Mouse (Mus musculus) midbrain, embryonic 12.5 days (tissue): ENCODE results near the gene Zc3h12d. TPM values are rescaled to one million over a fixed set of nuclear protein-coding genes. Genes with fewer than 3 reads are reported as not detected.

ENCODE experiments used
- ATAC-seq: fragments of 200-750 bp; cut with Nextera tagmentation; 2 replicates; pipeline ENCODE4 v1.8.0; 2017; ENCODE audit warnings: low read depth, moderate TSS enrichment, moderate library complexity; ENCODE audit not compliant: low FRiP score
- H3K27ac ChIP-seq: fragments of 300-500 bp; sonication (generic); replicated peaks from 2 replicates; pipeline ENCODE4 v1.5.1; 2016; ENCODE audit warnings: mild to moderate bottlenecking
- H3K27me3 ChIP-seq: fragments of 300-500 bp; sonication (generic); 2 replicates; pipeline ENCODE4 v1.6.1; 2016; ENCODE audit warnings: mild to moderate bottlenecking
- H3K36me3 ChIP-seq: fragments of 300-500 bp; sonication (generic); 2 replicates; pipeline ENCODE4 v1.6.1; 2016
- H3K4me1 ChIP-seq: fragments of 300-500 bp; sonication (generic); 2 replicates; pipeline ENCODE4 v1.6.1; 2016
- H3K4me2 ChIP-seq: fragments of 300-500 bp; sonication (generic); replicated peaks from 2 replicates; pipeline ENCODE4 v1.6.1; 2016; ENCODE audit warnings: mild to moderate bottlenecking, moderate library complexity
- H3K4me3 ChIP-seq: fragments of 300-500 bp; sonication (generic); 2 replicates; pipeline ENCODE4 v1.5.1; 2016; ENCODE audit warnings: mild to moderate bottlenecking
- H3K9ac ChIP-seq: fragments of 300-500 bp; sonication (generic); replicated peaks from 2 replicates; pipeline ENCODE4 v1.6.1; 2016; ENCODE audit warnings: mild to moderate bottlenecking, moderate library complexity
- H3K9me3 ChIP-seq: fragments of 300-500 bp; sonication (generic); 2 replicates; pipeline ENCODE4 v1.6.1; 2016; ENCODE audit warnings: mild to moderate bottlenecking
- WGBS: fragments of 180-500 bp; shearing (Covaris S2); methylation state at CpG from one replicate; pipeline ENCODE4 v1.1.7; 2016; 5-methylcytosine and 5-hydroxymethylcytosine counted together
- polyA plus RNA-seq: library from polyadenylated mRNA; unstranded; fragments of >200 nt; fragmentation: Nextera tagmentation; extraction: Ambion mirVana; gene quantifications from 2 replicates; pipeline ENCODE4 v1.2.1, GENCODE M21; 2016

Gene Zc3h12d
- polyA plus RNA-seq, 1 experiment from 2014 or later = 0.08 TPM

DNA sequence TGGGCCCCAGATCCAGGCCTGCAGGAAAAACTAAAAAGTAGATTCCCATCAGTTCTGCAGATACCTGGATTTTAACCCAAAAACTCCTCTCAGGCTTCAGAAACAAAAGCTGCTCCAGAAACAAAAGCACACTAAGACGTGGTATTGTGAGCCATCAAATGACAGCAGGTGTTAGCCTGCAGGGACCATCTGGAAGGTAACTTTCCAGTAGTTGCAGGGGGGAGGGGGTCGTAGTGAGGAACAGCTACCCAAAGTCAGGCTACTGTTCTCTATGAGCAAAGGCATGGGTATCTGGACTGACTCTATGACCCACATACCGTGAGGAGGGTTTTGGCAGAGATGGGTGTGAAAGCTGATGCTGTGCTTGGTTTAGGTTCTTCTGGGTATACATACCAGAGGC, 8.5 kb downstream of the Zc3h12d start:
- no peak for ATAC-seq
- H3K27ac ChIP-seq = no peak overlapping the region
- no peaks in the 10 kb centered on the region for H3K36me3 ChIP-seq
- no peak overlapping the region for H3K4me3 ChIP-seq
- WGBS = 62% methylated on average over 3 of the region's 3 CpGs
- no peaks in the 10 kb centered on the region for H3K27me3 ChIP-seq
- no peak overlapping the region for H3K9ac ChIP-seq
- no peak overlapping the region for H3K4me2 ChIP-seq
- no peaks in the 10 kb centered on the region for H3K9me3 ChIP-seq
- H3K4me1 ChIP-seq = no peaks in the 10 kb centered on the region

DNA sequence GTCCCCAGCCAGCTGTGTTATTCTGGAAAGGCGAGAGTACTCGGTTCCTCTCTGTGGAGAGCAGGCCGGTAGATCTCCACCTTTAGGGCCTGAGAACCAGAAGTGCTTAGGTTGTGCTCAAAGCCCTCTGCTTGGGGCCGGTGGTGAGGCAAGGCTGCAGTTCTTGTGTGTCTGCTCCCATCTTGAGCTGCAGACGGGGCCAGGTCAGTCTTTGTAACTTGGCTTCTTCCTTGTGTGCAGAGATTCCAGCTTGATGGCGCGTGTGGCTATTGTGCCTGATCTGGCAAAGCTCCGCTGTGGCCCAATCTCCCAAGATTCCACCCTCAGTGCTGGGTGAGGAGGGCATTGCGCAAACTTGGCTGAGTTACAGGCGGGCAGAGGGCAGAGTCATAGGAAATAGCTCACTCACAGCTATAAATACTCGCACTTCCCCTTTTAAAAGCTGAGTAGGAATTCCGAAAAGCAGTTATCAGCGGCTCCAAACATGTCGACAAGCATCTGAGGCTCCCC, 9.4 kb downstream of the Zc3h12d start:
- no peak overlapping the region for H3K4me2 ChIP-seq
- no peaks in the 10 kb centered on the region for H3K36me3 ChIP-seq
- WGBS = 79% methylated on average over 14 of the region's 14 CpGs
- no peaks in the 10 kb centered on the region for H3K4me1 ChIP-seq
- H3K4me3 ChIP-seq = no peak overlapping the region
- H3K27me3 ChIP-seq = no peaks in the 10 kb centered on the region
- no peaks in the 10 kb centered on the region for H3K9me3 ChIP-seq
- H3K9ac ChIP-seq = no peak overlapping the region
- H3K27ac ChIP-seq = no peak overlapping the region
- no peak for ATAC-seq

DNA sequence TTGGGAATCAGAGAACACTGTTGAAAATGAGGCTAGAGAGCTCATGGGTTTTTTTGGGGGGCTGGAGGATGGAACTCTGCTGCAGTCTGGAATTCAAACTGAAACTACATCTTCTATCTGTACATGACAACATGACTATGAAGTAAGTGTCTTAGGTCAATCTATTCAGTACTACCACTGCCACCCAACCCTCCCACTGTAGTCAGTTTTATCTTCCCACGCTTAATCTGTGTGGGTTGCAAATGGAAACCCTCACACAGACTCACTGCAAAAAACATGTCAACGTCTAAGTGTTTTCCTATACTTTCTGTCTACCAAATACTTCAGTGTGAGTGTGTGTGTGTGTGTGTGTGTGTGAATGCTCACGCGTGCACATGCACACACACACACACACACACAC, 10.9 kb downstream of the Zc3h12d start:
- H3K36me3 ChIP-seq = no peaks in the 10 kb centered on the region
- whole genome bisulfite sequencing = 89% methylated on average over 4 of the region's 4 CpGs
- no peaks in the 10 kb centered on the region for H3K9me3 ChIP-seq

DNA sequence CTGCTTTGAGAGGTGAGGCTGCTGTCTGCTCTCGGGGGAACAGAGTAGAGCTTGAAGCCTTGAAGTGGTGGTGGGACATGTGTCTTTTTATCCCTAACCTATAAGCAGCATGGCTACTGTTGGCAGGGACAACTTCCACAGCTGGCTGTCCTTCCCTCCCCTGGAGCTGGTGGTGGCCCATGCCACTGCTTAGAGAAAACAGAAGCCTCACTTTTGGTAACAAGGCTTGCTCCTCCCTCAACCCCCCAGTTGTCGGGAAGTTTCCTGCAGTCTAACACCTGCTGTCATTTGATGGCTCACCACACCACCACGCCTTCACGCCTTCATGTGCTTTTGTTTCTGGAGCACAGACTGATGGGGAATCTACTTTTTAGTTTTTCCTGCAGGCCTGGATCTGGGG, 11.9 kb downstream of the Zc3h12d start:
- H3K36me3 ChIP-seq = no peaks in the 10 kb centered on the region
- H3K4me2 ChIP-seq = no peak overlapping the region
- H3K27ac ChIP-seq = no peak overlapping the region
- no peak overlapping the region for H3K9ac ChIP-seq
- no peak overlapping the region for H3K4me3 ChIP-seq
- ATAC-seq = no peak
- H3K27me3 ChIP-seq = no peaks in the 10 kb centered on the region
- H3K9me3 ChIP-seq = no peaks in the 10 kb centered on the region
- 83% methylated on average over 4 of the region's 4 CpGs for WGBS
- H3K4me1 ChIP-seq = no peaks in the 10 kb centered on the region

More for the DNA sequence above, 10.9 kb downstream of the Zc3h12d start:
- H3K4me3 ChIP-seq = no peak overlapping the region
- H3K4me1 ChIP-seq = no peaks in the 10 kb centered on the region
- H3K27ac ChIP-seq = no peak overlapping the region
- no peak overlapping the region for H3K4me2 ChIP-seq
- H3K27me3 ChIP-seq = no peaks in the 10 kb centered on the region
- H3K9ac ChIP-seq = no peak overlapping the region
- ATAC-seq = no peak

DNA sequence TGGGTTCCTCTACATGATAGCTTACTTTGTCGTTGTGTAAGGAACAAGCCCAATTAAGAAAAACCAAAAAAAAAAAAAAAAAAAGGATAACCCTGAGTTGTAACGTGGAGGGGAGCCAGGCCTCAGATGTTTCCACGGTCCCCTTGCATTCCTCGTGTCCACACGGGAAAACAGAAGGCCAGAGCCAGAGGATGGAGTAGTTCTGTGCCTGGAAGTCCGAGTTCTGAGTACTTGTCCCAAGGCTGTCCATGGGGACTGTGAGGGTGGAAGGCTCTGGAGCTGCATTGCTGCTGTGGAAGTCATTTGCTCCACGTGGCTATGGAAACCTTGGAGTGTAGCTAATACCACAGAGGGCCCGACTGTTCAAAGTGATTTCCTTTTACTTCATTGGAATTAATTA, 12.9 kb downstream of the Zc3h12d start:
- H3K36me3 ChIP-seq = no peaks in the 10 kb centered on the region
- H3K4me1 ChIP-seq = no peaks in the 10 kb centered on the region
- H3K9me3 ChIP-seq = no peaks in the 10 kb centered on the region
- no peaks in the 10 kb centered on the region for H3K27me3 ChIP-seq
- no peak overlapping the region for H3K9ac ChIP-seq
- H3K4me2 ChIP-seq = no peak overlapping the region
- ATAC-seq = no peak
- H3K4me3 ChIP-seq = no peak overlapping the region
- no peak overlapping the region for H3K27ac ChIP-seq
- WGBS = 86% methylated on average over 8 of the region's 8 CpGs

DNA sequence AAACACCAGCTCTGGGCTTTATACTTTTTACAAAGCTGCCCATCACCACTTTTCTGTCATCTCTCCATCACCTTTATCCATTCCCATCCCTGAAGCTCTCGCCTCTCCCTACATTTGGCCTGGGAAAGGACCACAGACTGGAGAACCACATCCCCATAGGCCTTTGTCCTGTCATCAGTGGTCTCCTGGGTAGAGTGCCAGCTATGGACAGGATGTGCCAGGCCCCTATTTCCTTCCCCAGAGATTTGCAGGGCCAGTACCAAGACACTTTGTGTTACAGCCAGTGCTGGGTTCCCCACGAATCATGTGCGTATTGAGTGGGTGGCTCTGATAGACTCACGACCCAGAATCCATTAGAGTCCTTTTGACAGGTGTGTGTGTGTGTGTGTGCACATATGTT, 13.7 kb downstream of the Zc3h12d start:
- H3K27ac ChIP-seq = no peak overlapping the region
- H3K36me3 ChIP-seq = no peaks in the 10 kb centered on the region
- no peak for ATAC-seq
- 87% methylated on average over 4 of the region's 4 CpGs for WGBS
- H3K4me2 ChIP-seq = no peak overlapping the region
- H3K9ac ChIP-seq = no peak overlapping the region
- H3K9me3 ChIP-seq = no peaks in the 10 kb centered on the region
- no peaks in the 10 kb centered on the region for H3K27me3 ChIP-seq
- no peaks in the 10 kb centered on the region for H3K4me1 ChIP-seq
- no peak overlapping the region for H3K4me3 ChIP-seq

DNA sequence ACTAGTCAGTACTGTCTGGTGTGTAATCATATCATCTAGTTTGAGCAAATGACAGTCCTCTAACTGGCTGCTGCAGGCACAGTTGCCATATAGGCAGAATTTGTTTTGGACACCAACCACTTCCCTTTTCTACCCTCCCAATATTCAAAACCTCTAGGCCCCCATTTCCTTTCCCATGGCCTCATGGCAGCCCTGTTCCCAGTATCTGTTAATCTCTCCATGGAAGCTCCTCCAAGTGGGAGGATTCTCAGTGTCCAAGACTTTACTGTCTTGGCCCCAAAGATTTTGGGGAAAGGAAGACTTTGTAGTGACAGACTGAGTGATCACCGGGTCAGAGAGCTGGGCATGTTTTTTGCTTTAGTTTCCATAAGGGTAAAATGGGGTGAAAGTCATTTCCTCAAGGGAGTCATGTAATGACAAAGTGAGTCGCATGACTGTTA, 14.9 kb downstream of the Zc3h12d start:
- no peaks in the 10 kb centered on the region for H3K27me3 ChIP-seq
- H3K9ac ChIP-seq = no peak overlapping the region
- no peaks in the 10 kb centered on the region for H3K4me1 ChIP-seq
- H3K4me2 ChIP-seq = no peak overlapping the region
- no peak for ATAC-seq
- H3K4me3 ChIP-seq = no peak overlapping the region
- WGBS = 87% methylated on average over 2 of the region's 2 CpGs
- H3K9me3 ChIP-seq = no peaks in the 10 kb centered on the region
- no peaks in the 10 kb centered on the region for H3K36me3 ChIP-seq
- no peak overlapping the region for H3K27ac ChIP-seq

DNA sequence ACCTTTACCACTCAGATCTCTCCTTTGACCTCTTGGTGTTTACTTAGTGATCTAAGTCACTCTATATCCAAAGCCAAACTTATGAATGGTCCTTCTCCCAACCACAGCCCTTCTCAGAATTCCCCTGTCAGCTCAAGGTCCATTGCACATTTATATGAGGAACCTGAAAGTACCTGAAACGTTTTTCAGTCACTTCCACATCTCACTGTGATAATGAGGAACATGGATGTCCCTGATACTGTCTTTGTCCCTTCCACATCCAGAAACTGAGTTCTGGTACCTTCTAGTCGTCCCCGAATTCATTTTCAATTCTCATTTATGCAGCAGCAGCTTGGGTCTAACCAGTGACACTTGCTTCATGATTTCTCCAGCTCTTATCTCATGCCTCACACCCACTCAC, 19.6 kb downstream of the Zc3h12d start:
- Histone ChIP-seq H3K27ac (no peak overlapping the region), H3K4me2 (no peak overlapping the region), H3K4me3 (no peak overlapping the region), H3K9me3 (no peaks in the 10 kb centered on the region), H3K4me1 (no peaks in the 10 kb centered on the region), H3K9ac (no peak overlapping the region), H3K27me3 (no peaks in the 10 kb centered on the region), H3K36me3 (no peaks in the 10 kb centered on the region)
- 71% methylated on average over 3 of the region's 3 CpGs for WGBS
- ATAC-seq = no peak

DNA sequence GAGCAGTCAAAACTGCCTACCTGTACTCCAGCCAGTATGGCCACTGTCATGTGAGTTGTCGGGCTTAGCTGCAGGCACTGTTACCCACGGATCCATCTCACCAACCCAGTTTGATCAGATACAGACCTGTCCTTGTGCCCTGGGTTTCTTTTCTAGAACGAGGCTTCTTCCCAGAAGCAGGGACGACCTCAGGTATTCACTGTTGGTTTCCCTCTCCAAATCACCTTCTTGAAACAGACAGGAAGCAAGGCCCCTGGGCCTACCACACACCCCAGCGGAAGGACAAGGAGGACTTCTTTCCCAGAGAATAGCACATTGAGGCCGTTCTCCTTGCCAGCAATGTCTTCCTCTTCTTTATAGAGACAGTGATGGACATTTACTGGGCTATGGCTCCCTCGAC, 28.2 kb downstream of the Zc3h12d start:
- WGBS = 87% methylated on average over 7 of the region's 7 CpGs
- ATAC-seq = no peak
- no peaks in the 10 kb centered on the region for H3K36me3 ChIP-seq
- no peaks in the 10 kb centered on the region for H3K4me1 ChIP-seq
- H3K27me3 ChIP-seq = no peaks in the 10 kb centered on the region
- H3K4me2 ChIP-seq = no peak overlapping the region
- H3K9ac ChIP-seq = no peak overlapping the region
- no peak overlapping the region for H3K27ac ChIP-seq
- H3K4me3 ChIP-seq = no peak overlapping the region
- no peaks in the 10 kb centered on the region for H3K9me3 ChIP-seq

DNA sequence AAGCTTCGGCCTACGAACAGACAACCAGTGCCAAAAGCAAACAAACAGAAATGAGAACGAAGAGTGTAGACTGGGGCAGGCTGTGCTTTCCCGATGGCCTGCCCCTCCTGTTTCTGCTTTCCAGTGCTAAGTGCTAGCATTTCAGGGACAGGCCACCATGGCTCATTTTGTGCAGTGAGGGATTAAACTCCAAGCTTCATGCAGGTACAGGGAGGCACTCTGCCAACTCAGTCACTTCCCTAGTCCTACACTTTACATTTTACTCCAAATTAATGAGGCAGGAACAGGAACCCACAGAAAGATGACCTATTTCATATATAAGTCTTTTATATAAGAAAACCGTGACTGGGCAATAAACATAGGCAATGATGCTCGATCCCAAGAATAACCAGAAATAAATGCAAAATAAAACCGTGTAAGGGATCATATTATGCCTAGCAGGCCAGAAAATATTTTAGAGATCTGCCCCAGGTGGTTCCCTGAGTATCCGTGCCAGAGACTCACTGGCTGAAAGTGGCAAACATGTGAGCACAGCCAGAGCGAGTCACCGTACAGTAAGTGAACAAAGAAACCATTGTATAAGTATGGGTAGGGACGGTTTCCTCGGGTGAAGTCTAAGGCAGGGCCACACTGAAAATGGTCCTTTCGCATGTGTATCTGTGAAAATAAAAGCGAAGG, 29.1 kb downstream of the Zc3h12d start:
- Histone ChIP-seq H3K27ac (no peak overlapping the region), H3K4me2 (no peak overlapping the region), H3K4me3 (no peak overlapping the region), H3K27me3 (peaks cover 4% of the 10 kb centered on the region; the same call in 1 of the 2 replicates), H3K4me1 (no peaks in the 10 kb centered on the region), H3K36me3 (no peaks in the 10 kb centered on the region), H3K9me3 (no peaks in the 10 kb centered on the region), H3K9ac (no peak overlapping the region)
- ATAC-seq = no peak
- 90% methylated on average over 14 of the region's 14 CpGs for WGBS

DNA sequence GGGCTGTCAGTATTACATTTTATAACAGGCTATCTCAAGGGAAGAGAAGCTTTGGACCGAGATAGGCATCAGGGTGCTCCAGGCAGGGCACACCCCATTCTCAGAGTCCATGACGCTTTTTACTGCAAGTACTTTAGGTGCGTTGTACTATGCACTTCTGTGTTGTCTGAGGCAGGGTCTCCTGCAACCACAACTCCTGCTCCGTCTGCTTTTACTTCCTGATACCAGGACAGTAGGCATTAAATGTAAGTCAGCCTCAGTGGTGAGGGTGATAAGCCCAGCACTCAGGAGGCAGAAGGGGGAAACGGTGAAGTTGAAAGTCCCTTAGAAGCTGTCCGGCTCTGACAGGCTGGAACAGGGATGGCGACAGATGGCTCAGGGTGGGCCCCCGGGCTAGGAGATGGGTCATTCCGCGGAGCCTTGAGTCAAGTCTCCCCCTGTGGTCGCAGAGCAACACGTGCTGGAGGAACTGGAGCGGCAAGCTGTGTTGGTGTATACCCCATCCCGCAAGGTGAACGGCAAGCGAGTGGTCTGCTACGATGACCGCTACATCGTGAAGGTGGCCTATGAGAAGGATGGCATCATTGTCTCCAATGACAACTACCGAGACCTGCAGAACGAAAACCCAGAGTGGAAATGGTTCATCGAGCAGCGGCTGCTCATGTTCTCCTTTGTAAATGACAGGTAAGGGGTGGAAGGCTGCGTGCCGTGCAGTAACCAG, 29.8 kb downstream of the Zc3h12d start:
- Histone ChIP-seq H3K36me3 (no peaks in the 10 kb centered on the region), H3K4me3 (no peak overlapping the region), H3K9ac (no peak overlapping the region), H3K27ac (no peak overlapping the region), H3K9me3 (no peaks in the 10 kb centered on the region), H3K4me2 (no peak overlapping the region), H3K27me3 (peaks cover 11% of the 10 kb centered on the region), H3K4me1 (peaks cover 3% of the 10 kb centered on the region; the same call in 1 of the 2 replicates)
- no peak for ATAC-seq
- WGBS = 93% methylated on average over 25 of the region's 25 CpGs

DNA sequence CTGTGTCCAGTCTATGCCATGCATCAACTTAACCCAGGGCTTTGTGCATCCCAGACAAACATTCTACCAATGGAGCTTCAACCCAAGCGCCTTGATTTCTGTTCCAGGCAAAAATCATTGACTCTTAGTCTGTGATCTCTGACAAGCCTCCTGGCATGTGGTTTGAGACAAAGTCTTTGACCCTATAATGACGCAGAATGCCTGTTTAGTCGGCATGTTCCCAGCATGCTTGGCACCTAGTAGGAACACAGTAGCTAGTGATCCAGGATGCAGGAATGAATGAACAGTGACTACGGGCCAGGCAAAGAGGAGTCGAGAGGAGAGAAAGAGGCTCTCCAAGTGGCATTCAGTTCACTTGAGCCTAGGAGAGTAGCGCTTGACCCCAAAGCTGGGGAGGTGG, 31.1 kb downstream of the Zc3h12d start:
- Histone ChIP-seq H3K9ac (no peak overlapping the region), H3K4me1 (peaks cover 6% of the 10 kb centered on the region; the same call in 1 of the 2 replicates), H3K4me2 (no peak overlapping the region), H3K36me3 (no peaks in the 10 kb centered on the region), H3K27ac (no peak overlapping the region), H3K4me3 (no peak overlapping the region), H3K27me3 (peaks cover 24% of the 10 kb centered on the region), H3K9me3 (no peaks in the 10 kb centered on the region)
- no peak for ATAC-seq
- 93% methylated on average over 6 of the region's 6 CpGs for WGBS
